Mouse (Mus musculus) cerebellum, adult 2 months (tissue): ENCODE measurements around the gene Acbd6. TPM values are rescaled to one million over a fixed set of nuclear protein-coding genes. Genes with fewer than 3 reads are reported as not detected.

Experiments
- DNase-seq, 2 experiments: peaks; one replicate each; pipeline ENCODE4 v3.0.0; 2021
- H3K27ac ChIP-seq: fragments of 200-500 bp; 2 replicates; pipeline ENCODE4 v1.5.1; 2012; ENCODE audit warnings: low read length, control low read depth, inconsistent platforms; ENCODE audit not compliant: insufficient read depth
- H3K27me3 ChIP-seq: fragments of 200-500 bp; 2 replicates; pipeline ENCODE4 v1.6.1; 2012; ENCODE audit warnings: inconsistent platforms, mild to moderate bottlenecking, low read length, moderate library complexity; ENCODE audit not compliant: control insufficient read depth, insufficient read depth
- H3K4me1 ChIP-seq: fragments of 200-500 bp; 2 replicates; pipeline ENCODE4 v1.6.1; 2011; ENCODE audit warnings: low read length; ENCODE audit not compliant: control insufficient read depth, insufficient read depth
- H3K4me3 ChIP-seq: fragments of 200-500 bp; replicated peaks from 2 replicates; pipeline ENCODE3; 2011; ENCODE audit warnings: mild to moderate bottlenecking, low read depth, low read length, control low read depth; ENCODE audit not compliant: insufficient read depth
- CTCF ChIP-seq: fragments of 200-500 bp; IDR thresholded peaks from 2 replicates; pipeline ENCODE4 v1.5.1; 2011; ENCODE audit warnings: low read depth, mild to moderate bottlenecking, control low read depth, low read length, moderate library complexity, borderline replicate concordance; ENCODE audit not compliant: insufficient read depth
- POLR2A ChIP-seq: fragments of 200-500 bp; IDR thresholded peaks from 2 replicates; pipeline ENCODE4 v1.6.1; 2011; ENCODE audit warnings: low read length, control low read depth, borderline replicate concordance; ENCODE audit not compliant: insufficient read depth
- WGBS: fragments of 180-500 bp; shearing (Covaris S2); methylation state at CpG from one replicate; pipeline ENCODE4 v1.1.7; 2018; 5-methylcytosine and 5-hydroxymethylcytosine counted together
- polyA plus RNA-seq: library from polyadenylated mRNA; depleted of rRNA; stranded (reverse); fragments of >200 nt; gene quantifications from 2 replicates; pipeline ENCODE4 v1.2.3, GENCODE M21; 2012

Gene Acbd6
- polyA plus RNA-seq, 1 experiment = 85.0 TPM

DNA sequence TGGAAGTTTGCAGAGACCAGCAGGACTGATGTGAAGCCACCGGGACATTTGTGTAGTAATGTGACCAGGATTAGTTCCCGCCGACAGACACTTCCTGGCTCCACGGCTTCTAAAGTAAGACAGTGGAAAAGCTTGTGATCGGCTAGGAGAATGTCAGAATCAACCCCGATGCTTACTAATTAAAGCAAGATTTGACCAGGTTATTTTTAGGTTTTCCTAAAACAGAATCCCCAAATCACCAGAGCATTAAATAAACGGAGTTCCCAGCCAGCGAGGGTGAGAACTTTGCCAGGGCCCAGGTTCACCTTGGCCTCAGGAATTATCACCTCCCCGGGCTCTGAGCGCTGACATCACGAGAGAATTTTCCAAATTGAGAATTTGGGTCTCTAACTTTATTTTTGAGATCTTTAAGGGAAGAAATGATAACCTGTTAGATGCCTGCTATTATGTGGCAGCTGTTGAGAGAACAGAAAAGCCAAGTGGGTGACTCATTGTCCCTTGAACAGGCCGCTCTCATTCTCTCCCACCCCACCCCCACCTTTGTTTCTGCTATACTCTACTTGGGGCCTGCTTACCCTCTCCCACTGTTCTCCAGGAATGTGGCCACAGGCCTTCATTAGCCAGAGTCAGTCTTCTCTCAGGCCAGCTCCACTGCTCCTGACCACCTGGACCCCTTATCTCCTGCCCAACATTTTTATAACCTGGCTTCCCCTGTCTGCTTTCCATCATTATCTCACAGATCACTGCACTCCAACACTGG is 30.7 kb upstream of the Acbd6 start:
- Histone ChIP-seq H3K4me1 (peaks cover 10% of the 10 kb centered on the region), H3K27me3 (no peaks in the 10 kb centered on the region; the same call in 1 of the 2 replicates), H3K27ac (no peak overlapping the region), H3K4me3 (no peak overlapping the region)
- WGBS = 29% methylated on average over 12 of the region's 12 CpGs
- DNase-seq = peak in 1 of 2 experiments; percentile 18
- TF ChIP-seq CTCF (no peak), POLR2A (no peak)

DNA sequence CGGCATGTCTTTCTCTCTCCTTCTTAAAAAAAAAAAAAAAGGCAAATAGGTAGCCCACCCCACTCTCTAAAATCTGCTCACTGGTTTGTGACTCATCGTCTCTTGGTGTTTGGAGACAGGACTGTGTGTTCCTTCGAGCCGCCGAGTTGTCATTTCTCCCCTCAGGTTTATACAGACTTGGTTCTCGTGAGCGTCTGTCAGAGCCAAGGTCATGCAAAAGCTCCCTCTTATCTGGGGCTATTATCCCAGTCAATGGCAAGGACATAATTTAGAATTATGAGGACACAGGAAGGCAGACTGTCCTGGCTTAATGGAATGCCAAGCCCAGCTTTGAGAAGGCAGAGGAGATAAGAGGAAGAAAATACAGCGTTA is 30.1 kb upstream of the Acbd6 start:
- 77% methylated on average over 8 of the region's 8 CpGs for WGBS
- no peak overlapping the region for H3K4me3 ChIP-seq
- no peak overlapping the region for H3K27ac ChIP-seq

DNA sequence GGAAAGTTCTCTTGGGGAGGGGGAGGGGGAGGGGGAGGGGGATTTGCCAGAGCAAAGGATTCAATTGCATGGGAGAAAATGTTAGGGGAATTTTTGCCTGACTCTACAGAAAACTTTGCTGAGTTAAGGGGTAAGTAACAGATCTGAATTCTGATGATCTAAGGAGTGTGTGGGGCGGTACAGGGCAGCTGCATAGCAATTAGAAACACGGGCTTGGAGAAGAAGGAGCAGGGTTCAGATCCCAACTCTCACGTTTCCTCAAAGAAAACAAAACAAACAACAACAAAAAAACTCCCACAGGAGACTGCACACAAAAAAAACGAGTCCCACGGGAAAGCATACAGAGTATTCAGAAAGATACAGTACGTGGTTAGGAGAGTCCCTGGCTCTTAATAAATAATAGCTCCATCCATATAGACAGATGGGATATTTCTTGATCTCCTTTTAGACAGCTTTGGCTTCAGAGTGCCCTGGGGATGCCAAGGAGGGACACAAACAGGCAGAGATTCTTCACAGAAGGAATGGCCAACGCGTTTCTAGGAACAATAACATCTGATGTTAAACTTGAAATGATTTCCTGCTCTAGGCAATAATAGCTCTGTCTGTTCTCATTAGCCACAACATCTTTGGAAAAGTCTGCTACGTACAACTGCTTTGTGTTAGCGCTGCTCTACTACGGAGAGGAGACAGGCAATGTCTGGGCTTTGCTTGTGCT is 29.4 kb upstream of the Acbd6 start:
- TF ChIP-seq POLR2A (no peak), CTCF (no peak)
- Histone ChIP-seq H3K27me3 (no peaks in the 10 kb centered on the region; the same call in 1 of the 2 replicates), H3K4me3 (no peak overlapping the region), H3K27ac (no peak overlapping the region), H3K4me1 (peaks cover 10% of the 10 kb centered on the region)
- DNase-seq = no peak
- WGBS = 57% methylated on average over 11 of the region's 11 CpGs

More for the DNA sequence above, 30.1 kb upstream of the Acbd6 start:
- Histone ChIP-seq H3K27me3 (no peaks in the 10 kb centered on the region; the same call in 1 of the 2 replicates), H3K4me1 (peaks cover 10% of the 10 kb centered on the region)
- DNase-seq = no peak
- TF ChIP-seq POLR2A (no peak), CTCF (no peak)

DNA sequence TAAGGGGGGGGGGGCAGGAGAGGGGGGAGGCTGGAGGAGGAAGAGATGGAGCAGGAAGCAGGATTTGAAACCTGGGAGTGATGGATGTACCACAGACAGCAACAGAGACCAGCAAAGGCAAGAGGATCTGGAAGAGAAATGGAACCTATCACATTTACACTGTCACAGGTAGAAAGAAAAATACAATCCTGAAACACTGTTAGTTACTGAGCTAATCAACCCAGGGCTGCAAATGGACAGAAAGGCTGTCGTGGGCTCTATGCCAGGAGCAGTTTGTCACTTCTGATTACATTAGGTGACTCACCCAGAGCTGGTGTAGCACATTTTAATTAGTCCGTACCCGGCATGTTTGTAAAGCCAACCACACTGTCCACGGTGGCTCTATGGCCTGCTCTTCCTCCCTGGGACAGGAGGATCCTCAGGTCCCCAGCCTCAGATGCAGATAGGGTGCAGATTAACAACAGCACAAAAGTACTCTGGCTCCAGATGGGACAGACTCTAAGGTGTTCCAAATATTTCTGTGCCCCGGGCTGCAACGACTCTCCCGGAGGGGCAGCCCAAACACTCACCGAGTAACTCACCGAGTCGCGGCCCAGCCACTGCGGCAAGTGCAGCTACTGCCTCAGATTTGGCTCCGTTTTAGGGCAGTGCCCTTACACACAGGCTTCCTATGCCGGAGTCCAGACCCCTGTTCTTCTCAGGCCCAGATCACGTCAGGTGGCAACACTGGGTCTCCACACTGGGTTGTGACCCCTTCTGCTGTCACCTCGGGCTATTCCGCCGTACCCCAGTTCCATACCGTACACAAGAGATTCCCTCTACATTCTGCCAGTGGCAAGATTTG is 28.6 kb upstream of the Acbd6 start:
- TF ChIP-seq CTCF = no peak
- TF ChIP-seq POLR2A = no peak
- no peak overlapping the region for H3K27ac ChIP-seq
- no peaks in the 10 kb centered on the region; the same call in 1 of the 2 replicates for H3K27me3 ChIP-seq
- no peak overlapping the region for H3K4me3 ChIP-seq
- WGBS = 46% methylated on average over 19 of the region's 19 CpGs
- H3K4me1 ChIP-seq = peaks cover 10% of the 10 kb centered on the region
- DNase-seq = peak; percentile 31 to 50

DNA sequence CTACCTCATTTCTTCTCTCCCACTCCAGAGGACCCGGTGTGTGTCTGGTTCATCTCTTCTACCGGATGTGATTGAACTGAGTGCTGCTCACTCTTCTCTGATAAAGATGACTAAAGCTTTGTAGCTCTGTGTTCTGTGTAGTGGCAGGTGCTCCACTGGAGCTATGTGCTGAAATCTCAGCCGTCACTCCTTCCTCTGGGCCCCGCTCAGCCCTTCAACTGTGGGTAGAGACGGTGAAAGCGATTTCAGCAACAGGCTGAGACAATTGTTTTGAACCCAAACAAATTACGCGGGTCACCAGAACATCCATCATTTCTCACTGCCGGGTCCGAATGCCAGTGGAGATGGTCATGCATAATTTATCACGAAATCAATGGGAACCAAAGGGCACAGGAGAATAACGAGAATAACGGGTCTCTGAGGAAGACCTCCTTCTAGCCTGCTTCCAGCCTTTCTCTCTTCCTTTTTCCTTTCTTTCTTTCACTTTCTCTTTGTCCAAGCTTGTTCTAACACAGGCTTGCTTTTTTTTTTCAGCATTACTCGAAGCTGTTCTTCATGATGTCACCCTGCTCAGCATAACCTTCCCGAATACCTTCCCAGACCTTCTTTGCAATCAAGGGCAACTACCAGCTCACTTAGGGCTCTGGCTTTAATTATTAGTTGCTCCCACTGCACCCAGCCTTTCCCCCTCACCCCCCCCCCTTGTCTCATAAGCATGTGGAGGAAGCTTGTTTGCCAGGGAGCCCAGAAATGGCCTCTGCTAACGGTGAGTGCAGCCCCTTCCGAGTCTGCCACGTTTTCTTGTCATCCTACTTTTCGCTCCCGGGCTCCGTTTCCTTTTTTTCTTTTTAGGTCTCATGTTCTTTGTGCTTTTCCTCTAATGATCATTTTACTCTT is 27.1 kb upstream of the Acbd6 start:
- WGBS = 78% methylated on average over 21 of the region's 21 CpGs
- H3K4me1 ChIP-seq = peaks cover 10% of the 10 kb centered on the region
- no peaks in the 10 kb centered on the region; the same call in 1 of the 2 replicates for H3K27me3 ChIP-seq
- H3K27ac ChIP-seq = no peak overlapping the region
- DNase-seq = no peak
- H3K4me3 ChIP-seq = no peak overlapping the region
- TF ChIP-seq CTCF (no peak), POLR2A (no peak)

DNA sequence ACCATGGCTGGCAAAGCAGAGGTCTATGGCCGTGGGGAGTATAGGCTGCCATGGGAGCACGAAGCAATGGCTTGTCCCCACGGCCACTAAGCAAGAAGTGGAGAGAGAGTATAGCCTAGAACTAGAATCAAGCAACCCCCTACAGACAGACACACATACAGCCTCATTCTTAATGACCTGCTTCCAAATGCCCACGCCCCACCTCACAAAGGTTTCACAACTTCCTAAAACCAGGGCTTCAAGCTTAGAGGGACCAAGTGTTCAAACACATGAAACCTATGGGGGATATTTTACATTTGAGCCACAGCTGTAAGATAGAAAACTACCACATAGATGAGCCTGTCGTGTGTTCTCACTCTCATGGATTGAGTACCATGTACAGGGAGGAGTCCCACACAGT is 25.5 kb upstream of the Acbd6 start:
- peaks cover 10% of the 10 kb centered on the region for H3K4me1 ChIP-seq
- 99% methylated on average over 5 of the region's 5 CpGs for WGBS
- H3K27me3 ChIP-seq = no peaks in the 10 kb centered on the region; the same call in 1 of the 2 replicates
- TF ChIP-seq POLR2A (no peak), CTCF (no peak)
- no peak overlapping the region for H3K27ac ChIP-seq
- H3K4me3 ChIP-seq = no peak overlapping the region
- DNase-seq = no peak

DNA sequence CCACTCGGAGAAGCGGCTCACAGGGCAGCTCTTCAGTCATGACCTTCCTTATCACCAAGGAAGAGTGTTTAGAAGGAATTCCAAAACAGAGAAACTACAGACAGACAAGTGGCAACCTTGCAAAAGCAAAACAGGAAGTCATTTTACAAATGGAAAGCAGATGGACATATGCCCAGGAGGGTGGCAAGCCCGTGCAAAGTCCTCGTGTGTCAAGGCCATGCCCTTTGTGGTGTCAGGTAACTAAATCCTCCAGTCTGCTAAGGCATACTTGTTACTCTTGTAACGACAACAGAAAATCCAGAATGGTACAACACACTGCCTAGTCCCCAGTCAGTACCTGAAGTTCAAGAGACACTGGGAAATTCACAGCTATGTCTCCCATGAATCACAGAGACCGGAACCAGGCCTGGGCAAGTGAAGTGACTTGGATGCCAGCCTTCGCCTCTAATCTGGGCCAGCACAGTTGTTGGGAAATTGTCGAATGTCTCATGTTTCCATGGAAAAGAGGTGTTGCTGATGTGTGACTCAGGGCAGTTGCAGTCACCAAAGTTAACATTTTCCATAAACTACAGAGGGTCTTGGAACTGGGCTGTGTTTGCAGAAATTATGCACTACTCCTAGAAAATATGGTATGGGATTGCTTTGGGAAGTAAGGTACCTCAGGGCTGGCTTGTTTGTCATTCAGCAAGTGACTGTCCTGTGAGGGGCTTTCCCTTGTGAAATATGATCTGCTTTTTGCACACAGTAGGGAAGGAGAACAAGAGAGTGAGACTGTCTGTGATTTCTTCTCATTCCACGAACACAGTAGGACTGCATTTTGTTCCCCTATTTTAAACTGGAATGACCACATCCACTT is 24.9 kb upstream of the Acbd6 start:
- Histone ChIP-seq H3K4me1 (peaks cover 10% of the 10 kb centered on the region), H3K27me3 (no peaks in the 10 kb centered on the region; the same call in 1 of the 2 replicates), H3K27ac (no peak overlapping the region), H3K4me3 (no peak overlapping the region)
- WGBS = 82% methylated on average over 9 of the region's 9 CpGs
- no peak for DNase-seq
- TF ChIP-seq CTCF (no peak), POLR2A (no peak)
